Mouse (Mus musculus) spleen, adult 18-20 months (tissue): ENCODE results near the gene Asb11.
A peak's percentile ranks its signal among the peaks of the same experiment; 100 is the strongest.

Experiments used
- DNase-seq, 2 experiments: peaks; one replicate each; pipeline ENCODE4 v3.0.0; 2022; ENCODE audit warnings: mixed read lengths in 2 of 2

Gene Asb11

GRCm38 (mm10) chrX:164436709-164437108 is at the start of gene Asb11:
Asb11 (plus strand) TSS chrX:164436994.
- DNase-seq = no peak

- DNase-seq = no peak
These were observed 42.7 kb upstream of the Asb11 start for GRCm38 (mm10) chrX:164394091-164394490.

- DNase-seq = no peak
These were observed 38.3 kb upstream of the Asb11 start for GRCm38 (mm10) chrX:164398456-164398855.

- DNase-seq = no peak
These were observed 31.6 kb upstream of the Asb11 start for GRCm38 (mm10) chrX:164405080-164405649.

DNA sequence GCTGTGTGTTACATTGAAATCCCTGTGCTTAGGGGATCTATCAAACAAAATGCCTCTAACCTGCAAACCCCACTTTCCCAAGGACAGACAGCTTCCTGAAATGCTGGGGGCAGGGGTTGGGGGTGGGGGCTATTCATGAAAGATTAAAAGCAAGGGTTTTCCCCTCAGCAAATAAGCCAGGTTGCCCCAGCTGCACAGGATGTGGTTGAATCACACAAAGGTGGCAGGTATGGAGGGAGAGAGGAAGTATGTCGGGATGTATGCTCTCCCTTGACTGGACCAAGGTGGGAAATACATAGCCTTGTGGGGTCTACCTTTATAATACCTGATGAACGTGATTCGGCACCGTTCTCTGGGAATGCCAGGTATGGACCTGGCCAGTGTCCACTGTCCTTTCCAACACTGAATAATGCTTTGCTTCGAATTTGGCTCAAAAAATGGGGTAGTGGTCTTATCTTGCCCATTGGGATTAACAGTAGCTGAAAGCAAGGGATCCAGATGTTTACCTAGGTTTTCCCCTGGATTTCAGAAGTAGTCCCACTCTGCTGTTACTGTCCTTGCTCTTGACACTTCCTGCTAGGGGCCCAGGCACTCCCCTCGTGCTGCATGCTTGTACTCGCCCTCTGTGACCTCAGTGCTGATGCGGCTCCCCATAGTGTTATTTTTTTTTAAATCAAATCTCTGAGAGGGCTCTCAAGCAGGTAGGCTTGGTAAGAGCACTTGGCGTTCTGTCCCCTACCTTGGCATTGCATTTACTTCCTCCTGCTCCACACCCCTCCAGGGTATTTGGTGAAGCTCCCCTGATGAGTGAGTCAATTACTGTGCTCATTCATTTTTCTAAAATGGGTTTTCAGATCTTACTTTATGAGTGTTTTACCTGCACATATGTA is 30.4 kb upstream of the Asb11 start:
- no peak for DNase-seq

DNA sequence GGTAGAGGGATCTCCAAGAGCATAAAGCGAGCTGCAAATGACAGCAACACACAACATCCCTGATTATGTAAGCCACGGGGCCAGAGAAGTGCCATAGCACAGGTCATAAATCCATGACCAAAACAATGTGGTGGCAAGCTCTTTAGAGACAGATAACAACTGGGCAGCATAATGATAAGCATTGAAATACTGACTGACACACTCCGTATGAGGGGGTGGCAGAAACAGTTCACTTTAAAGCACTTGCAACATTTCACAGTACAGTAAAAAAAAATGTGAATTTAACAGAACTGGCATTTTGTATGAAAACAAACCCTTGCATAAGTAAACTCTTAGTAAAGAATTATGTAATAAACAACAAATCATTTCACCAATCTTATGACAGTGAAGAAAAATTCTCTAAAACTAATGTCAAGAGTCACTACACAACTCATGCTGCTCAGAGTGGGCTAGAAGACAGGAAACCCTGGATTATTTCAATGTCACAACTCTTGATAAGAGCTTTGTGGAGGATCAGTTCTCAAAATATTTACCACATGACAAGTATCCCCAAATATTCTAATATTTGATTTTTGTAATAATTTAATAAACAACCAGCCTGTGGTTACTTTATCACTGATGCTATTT is 28.4 kb upstream of the Asb11 start:
- no peak for DNase-seq

DNA sequence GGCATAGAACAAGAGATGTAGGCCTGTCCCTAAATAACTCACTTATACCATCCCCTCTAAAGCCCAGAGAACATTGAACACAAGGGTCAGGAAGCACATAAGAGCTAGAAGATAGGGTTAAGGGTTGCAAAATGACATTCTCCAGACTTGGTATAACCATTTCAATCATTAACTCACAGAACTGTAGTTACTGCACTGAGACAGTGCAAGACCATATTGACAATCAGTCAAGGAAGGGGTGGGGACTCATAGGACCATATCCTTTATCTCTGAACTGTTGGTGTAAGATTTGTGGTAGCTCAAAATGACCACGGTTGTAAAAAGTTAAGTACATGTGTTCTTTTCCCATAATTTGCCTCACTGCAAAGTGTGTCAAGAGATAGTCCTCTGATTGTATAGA is 26.2 kb upstream of the Asb11 start:
- no peak for DNase-seq

- no peak for DNase-seq
These were observed 20.0 kb upstream of the Asb11 start for GRCm38 (mm10) chrX:164416803-164417202.

DNA sequence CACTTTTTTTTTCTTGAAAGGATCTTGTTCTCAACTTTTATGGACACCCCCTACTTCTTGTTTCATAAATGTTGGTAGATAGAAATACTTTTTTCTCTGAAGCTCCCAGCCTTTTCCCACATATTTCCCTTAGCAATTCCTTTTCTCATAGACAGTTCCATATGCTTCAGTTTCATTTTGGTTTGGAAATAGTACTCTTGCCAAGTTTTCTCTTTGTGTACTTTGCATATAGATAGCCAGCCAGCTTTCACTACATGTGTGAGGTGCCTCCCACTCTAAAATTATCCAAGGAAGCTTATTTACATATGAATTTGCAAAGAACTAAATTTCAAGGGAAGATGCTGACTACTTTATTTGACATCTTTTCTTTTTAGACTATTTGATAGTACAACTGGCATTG is 18.8 kb upstream of the Asb11 start:
- no peak for DNase-seq

DNA sequence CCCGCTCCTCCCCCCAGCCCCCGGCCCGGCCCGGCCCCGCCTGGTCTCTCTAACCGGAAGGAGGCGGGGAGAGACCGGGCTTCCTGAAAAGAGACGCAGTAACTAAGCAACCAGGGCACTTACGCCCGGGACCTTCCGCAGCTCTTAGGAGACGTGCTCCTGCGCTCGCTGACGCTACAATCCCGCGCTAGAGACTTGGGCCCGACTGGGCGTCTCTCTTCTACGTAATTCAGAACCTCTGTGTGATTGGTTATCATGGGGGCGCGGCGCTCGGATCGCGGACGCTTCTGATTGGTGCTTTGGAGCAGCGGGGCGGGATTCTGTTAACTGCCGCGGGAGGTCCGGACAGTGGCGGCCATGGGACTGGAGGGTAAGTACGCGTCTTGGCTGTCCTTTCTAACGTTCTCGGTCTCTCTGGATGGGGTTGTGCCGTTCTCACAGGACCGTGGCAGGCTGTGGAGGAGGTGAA is 17.3 kb upstream of the Asb11 start, which contains the start of gene Piga:
TSS of gene Piga (plus strand) at position 317 of the 469 bp plus-strand sequence.
- peak; percentile 80 to 85 for DNase-seq

GRCm38 (mm10) chrX:164419955-164420354 is 16.8 kb upstream of the Asb11 start:
- DNase-seq = peak in 1 of 2 experiments; percentile 4

GRCm38 (mm10) chrX:164420518-164420917 is 16.3 kb upstream of the Asb11 start:
- no peak for DNase-seq

DNA sequence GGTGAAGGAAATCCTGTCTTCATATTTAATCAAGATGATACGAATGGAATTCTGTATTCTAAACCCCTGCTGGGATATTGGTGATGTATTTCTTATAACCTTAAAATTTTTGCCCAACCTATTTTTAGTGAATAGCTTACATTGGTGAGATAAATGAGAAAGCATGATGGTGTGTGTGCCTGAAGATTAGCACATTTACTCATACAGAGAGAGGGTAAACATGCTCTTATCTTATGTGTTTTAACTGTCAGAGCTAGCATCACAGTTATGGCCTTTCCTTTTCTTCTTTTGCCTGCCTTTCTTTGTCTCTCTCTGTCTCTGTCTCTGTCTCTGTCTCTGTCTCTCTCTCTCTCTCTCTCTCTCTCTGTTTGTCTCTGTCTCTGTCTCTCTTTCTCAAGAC is 12.0 kb upstream of the Asb11 start:
- DNase-seq = no peak

DNA sequence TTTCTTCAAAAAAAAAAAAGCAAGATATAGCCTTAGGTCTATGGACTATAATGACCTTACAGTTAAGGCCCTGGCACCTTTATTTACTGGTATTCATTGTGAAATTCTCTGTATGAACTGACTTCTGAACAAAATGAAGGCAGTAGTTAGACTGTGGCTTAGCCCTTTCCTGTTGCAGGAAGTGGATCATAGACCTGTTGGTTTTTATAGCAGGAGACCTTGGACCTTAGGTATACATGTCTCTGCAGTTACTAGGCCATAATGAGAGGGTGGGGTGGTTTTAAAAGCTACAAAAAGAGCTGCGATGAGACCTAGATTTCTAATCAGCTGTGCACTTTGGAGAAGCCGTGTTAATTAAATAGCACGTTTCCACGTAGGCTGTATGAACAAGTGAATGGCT is 9.5 kb upstream of the Asb11 start:
- DNase-seq = no peak

GRCm38 (mm10) chrX:164428224-164428623 is 8.6 kb upstream of the Asb11 start:
- DNase-seq = no peak

DNA sequence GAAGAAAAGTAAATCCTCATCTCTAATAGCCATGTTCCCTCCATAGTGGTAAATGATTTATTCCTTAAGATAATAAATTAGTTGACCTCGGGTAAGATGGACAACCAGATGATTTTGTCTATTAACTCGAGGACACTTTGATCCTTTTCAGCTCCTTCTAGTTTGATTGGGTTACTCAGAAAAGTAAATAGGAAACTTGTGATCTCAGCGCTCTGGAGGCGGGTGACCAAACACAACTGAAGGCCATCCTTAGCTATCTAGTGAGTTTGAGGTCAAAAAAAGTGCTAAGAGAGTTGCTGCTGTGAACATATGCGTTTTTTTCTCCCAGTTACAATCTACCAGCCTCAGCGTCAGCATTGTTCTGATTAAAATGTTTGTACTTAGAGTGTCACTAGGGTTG is 6.2 kb upstream of the Asb11 start:
- no peak for DNase-seq

- DNase-seq = no peak
These were observed 5.7 kb upstream of the Asb11 start for GRCm38 (mm10) chrX:164431133-164431532.

DNA sequence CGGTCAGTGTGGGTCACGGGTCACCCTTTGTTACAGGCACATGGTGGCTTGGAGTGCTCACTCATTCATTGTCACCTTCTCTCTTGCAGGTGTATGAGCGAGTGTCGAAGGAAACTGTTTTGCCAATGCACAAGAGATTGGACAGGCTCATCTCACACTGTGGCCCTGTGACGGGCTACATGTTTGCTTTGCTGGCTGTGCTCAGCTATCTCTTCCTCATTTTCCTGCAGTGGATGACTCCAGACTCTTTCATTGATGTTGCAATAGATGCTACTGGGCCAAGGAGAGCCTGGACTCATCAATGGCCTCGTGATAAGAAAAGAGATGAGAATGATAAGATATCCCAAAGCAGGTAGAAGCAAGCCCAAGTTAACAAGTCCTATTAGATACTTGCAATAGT is 5.3 kb upstream of the Asb11 start:
- no peak for DNase-seq

GRCm38 (mm10) chrX:164432682-164433081 is 4.1 kb upstream of the Asb11 start:
- no peak for DNase-seq

DNA sequence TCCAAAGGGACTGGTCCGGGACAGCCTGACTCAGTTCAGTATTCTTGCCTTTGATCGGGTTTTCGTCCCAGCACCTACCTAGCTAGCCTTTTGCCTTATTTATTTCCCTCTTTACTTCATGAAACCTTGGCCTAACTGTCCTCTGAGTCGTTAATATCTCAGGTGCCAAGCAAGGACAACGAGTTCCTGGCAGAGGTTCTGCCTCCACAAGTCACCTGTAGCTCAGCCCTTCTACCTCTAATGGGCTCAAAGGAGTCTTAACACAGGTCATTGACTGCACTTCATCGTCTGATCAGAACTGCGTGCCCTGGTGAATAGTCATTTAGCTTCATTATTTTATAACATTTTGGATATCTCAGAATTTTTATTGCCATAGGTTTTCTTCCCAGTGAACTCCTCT is 2.7 kb downstream of the Asb11 start:
- no peak for DNase-seq

DNA sequence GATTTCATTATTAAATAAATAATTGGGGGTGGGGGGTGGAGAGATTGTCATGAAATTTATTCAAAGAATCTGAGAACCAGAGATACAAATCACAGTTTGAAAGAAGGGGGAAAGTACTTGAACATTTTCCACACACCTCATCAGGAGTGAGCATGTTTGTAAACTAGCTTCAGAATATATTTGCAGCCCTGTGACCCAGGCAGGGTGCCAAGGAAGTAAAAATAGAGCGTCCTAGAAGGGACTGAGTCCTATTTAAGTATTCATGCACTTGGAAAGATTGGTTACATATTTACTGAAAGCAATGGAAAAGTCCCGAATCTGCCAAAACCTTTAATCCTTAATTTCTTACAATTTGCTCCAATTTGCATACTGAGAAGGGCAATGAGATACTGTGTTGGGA is 3.3 kb downstream of the Asb11 start:
- no peak for DNase-seq

GRCm38 (mm10) chrX:164440703-164441102 is 3.9 kb downstream of the Asb11 start:
- DNase-seq = no peak

- DNase-seq = no peak
These were observed 4.5 kb downstream of the Asb11 start for GRCm38 (mm10) chrX:164441306-164441705.

DNA sequence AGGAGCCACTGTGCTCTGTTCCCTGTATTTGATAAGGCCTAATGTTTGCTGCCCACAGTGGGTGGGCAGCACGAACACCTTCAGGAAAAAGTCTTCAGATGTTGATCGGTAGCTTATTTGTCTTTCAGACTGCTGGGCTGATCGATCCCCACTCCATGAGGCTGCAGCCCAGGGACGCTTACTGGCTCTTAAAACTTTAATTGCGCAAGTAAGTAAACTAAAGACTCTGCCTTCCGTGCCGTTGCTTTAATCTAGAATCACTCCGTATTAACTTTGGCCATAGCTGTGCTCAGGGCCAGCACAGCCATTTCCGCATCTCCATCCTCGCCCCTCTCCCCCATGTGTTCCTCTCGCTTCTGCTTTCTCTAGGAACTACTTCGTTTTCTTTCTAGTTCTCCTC is 8.8 kb downstream of the Asb11 start:
- DNase-seq = no peak
